Mouse (Mus musculus): ENCODE data around the gene Slc44a1.

GRCm38 (mm10) chr4:53450736-53451135 is 10.5 kb downstream of the Slc44a1 start:
- TF ChIP-seq CTCF (IDR thresholded peaks at IDR 0.05; ENCODE audit: extremely low read depth, insufficient read length, insufficient replicate concordance, low read depth, low read length) = no peak
- no peak for TF ChIP-seq POLR2A (IDR thresholded peaks at IDR 0.05; ENCODE audit: low read depth, low read length)

Data from small intestine, adult 2 months (tissue).